Mouse (Mus musculus) brown adipose tissue, adult 24 weeks (tissue): ENCODE results near the gene Rnf145. TPM values are rescaled to one million over a fixed set of nuclear protein-coding genes. Genes with fewer than 3 reads are reported as not detected.

Experiments used
- H3K27ac ChIP-seq: fragments of 200-500 bp; replicated peaks from 2 replicates; pipeline ENCODE4 v1.5.1; 2012; ENCODE audit warnings: low read depth, mild to moderate bottlenecking, low read length
- H3K4me1 ChIP-seq: fragments of 200-500 bp; 2 replicates; pipeline ENCODE4 v1.6.1; 2012; ENCODE audit warnings: low read length, mixed read lengths; ENCODE audit not compliant: control insufficient read depth, insufficient read depth, insufficient read length
- H3K4me3 ChIP-seq: fragments of 200-500 bp; 2 replicates; pipeline ENCODE4 v1.5.1; 2012; ENCODE audit warnings: low read depth, mild to moderate bottlenecking, low read length, moderate library complexity; ENCODE audit not compliant: insufficient read depth
- polyA plus RNA-seq: library from polyadenylated mRNA; stranded (reverse); fragments of >200 nt; gene quantifications from 2 replicates; pipeline ENCODE4 v1.2.4, GENCODE M21; 2012; ENCODE audit not compliant: missing spikeins, insufficient read depth, insufficient read length

The Rnf145 gene
- polyA plus RNA-seq, 1 experiment, result 15.9 TPM

DNA sequence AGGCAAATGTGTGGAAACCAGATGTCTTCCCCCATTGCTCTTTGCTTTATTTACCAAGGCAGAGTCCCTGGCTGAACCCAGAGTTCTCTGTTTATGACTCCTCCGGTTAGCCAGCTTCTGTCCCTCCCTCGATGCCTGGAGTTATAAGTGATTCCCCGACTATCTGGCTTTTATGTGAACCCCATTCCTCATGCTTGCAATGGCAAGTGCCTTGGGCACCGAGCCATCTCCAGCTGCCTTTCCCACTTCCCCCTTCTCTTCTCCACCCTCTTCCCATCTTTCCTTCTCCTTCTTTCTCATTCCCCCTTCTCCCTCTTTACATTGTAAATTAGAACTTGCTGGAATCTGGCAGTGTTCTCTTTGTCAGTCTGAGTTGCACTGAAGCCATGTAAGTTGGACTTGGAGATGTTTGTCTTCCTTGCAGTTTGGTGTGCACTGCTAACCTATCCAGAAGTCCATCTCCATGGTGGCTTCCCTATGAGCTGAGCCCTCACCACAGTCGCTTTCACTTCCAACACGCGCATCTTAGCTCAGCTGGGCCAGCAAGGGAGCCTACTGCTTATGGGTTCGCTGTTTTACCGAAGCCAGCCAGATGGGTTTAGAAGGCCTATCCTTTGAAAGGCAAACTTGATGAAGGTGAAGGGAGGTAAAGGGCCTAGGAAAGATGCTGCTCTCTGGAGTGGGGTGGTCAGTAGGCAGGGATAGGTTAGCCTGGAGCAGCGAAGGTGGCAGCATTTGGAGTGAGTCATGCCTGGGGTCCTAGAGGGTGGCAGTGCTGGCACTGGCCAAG, 19.9 kb downstream of the Rnf145 start:
- peaks cover 10% of the 10 kb centered on the region for H3K4me1 ChIP-seq
- H3K27ac ChIP-seq, result peak overlapping the region; percentile 55
- no peak overlapping the region for H3K4me3 ChIP-seq

DNA sequence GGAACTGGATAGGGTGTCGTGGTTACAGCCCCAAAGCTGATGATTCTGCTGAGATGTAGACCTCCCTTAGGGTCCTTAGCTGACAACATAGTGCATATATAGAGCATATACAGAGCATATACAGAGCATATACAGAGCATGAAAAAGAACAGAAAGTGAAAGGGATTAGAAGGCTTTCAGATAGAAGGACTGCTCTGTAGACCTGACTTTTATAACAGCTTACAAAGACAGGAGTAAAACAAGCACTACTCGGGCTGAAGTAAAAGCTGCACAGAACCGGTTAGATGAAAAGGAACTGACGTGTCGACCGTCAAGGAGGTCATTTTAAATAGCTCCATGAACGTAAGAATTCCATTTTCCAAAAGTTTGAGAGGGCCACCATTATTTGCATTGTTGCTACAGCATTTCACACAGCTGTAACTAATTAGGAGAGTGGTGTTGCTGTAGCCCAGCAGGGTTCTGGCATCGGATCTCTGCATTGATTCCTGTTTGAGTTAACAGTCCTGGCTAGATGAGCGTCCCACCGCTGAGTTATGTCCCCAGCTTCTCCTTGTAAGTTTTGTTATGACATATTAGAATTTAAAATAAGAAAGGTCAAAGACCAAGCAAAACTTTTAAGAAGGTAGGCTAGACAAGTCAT, 20.6 kb downstream of the Rnf145 start:
- H3K4me3 ChIP-seq, result no peak overlapping the region
- peaks cover 12% of the 10 kb centered on the region for H3K4me1 ChIP-seq
- peak overlapping the region; percentile 55; the same call in 1 of the 2 replicates for H3K27ac ChIP-seq

DNA sequence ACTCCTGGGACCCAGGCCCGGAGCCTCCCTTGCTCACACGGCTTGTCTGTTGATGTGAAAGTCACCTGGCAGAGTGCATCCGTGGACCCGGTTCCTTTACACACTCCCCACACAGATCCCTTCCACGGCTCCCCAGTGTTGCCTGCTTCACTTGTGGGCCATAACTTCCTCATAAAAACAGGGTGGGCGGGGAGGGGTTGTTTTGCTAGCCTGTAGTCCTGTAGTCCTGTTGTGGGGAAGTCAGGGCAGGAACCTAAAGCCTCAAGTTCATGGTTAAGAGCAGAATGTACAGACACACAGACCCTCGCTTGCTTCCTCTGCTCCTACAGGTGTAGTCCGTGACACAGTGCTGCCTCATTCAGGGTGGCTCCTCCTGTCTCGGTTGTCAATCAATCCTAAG, 21.5 kb downstream of the Rnf145 start:
- Histone ChIP-seq H3K4me1 (peaks cover 16% of the 10 kb centered on the region), H3K27ac (0 out of 2 replicates have a peak overlapping the region, but pooled peaks have one; percentile 23), H3K4me3 (no peak overlapping the region)

DNA sequence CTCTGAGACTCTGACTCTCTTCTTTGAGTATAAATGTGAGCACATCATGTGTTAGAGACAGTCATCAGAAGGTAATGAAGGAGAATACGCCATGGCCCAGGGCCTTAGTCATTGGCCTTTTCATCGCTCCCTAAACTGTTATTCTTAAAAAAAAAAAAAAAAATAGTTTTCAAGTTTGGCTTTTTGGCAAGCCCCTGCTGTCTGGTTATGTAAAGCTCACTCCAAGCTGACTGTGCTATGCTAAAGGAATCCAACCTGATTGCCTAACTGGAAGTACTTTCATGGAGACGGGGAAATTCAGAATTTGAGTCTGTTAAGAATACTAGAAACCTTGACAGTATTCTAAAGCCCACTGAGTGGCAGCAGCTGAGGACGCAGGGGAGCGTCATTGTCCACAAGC, 22.5 kb downstream of the Rnf145 start:
- peaks cover 16% of the 10 kb centered on the region for H3K4me1 ChIP-seq
- H3K27ac ChIP-seq, result 0 out of 2 replicates have a peak overlapping the region, but pooled peaks have one; percentile 14
- H3K4me3 ChIP-seq, result no peak overlapping the region

DNA sequence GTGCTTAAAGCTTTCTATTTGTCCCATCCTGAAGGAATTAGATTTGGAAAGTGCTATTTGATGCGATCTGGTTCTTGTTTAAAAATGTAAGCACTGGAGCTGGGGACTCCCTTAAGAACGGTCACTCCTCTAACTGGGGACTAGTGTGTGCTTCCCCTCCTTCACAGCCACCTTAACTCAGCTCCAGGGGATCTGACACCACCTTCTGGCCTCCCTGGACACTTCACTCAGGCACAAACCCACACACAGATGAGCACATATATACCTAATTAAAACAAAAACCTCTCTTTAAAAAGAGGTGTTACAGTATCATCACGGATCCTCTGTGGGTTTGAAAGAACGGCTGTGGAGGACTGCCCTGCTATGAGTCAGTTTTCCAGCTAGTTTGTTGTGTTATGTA, 23.0 kb downstream of the Rnf145 start:
- no peak overlapping the region for H3K4me3 ChIP-seq
- peaks cover 18% of the 10 kb centered on the region for H3K4me1 ChIP-seq
- no peak overlapping the region for H3K27ac ChIP-seq

DNA sequence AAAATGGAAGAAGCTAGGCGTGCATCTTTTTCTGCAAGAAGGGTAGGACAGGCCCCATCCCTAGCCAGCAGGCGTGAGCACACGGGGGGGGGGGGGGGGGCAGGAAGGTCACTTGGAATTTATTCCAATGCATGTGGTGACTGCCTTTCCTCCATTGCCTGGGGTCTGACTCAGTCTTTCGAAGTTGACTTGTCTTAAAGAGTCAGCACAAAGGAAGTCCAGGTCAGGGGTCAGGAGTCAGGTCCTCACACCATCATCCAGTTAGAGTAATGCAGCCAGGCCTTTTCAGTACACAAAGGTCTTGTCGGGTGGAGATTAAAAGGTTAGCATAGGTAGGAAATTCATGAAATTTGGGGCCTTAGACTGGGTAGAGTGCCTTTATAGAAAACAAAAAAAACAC, 24.8 kb downstream of the Rnf145 start:
- Histone ChIP-seq H3K4me1 (peaks cover 11% of the 10 kb centered on the region), H3K27ac (no peak overlapping the region), H3K4me3 (no peak overlapping the region)

DNA sequence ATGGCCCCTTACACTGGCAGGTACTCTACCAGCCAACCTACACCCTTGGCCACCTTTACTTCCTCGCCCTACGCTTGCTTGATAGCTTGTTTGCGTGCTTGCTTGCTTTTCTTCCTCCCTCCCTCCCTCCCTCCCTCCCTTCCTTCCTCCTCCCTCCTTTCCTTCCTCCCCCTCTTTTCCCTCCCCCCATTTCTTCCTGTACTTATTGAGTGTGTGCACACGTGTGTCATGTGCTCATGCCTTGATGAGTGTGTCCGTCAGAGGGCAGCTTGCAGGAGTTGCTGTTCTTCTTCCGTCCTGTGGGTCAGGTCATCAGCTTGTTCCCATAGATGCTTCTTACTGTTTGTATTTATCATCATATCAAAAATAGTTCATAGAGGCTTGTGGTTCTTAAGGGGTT, 25.2 kb downstream of the Rnf145 start:
- Histone ChIP-seq H3K27ac (no peak overlapping the region), H3K4me3 (no peak overlapping the region), H3K4me1 (peaks cover 11% of the 10 kb centered on the region)

DNA sequence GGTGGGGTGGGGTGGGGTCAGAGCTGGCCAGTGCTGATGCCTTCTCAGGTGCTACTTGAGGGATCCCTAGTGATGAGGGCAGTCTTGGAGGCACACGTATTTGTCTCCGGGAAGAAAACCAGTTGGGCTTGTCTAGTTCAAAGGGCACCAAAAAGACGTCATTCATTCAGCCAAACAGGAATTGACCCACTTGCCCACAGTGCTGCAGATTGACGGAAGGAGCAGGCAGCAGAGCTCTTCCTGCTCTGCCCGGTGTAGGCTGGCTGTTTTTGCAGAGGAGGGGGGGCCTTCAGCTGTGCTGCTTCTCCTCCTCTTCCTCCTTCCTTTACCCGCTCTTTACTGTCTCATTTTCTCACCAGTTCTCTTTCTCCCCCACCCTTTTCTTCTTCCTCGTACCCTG, 26.4 kb downstream of the Rnf145 start:
- Histone ChIP-seq H3K27ac (peak overlapping the region; percentile 74), H3K4me3 (no peak overlapping the region), H3K4me1 (peaks cover 11% of the 10 kb centered on the region)

DNA sequence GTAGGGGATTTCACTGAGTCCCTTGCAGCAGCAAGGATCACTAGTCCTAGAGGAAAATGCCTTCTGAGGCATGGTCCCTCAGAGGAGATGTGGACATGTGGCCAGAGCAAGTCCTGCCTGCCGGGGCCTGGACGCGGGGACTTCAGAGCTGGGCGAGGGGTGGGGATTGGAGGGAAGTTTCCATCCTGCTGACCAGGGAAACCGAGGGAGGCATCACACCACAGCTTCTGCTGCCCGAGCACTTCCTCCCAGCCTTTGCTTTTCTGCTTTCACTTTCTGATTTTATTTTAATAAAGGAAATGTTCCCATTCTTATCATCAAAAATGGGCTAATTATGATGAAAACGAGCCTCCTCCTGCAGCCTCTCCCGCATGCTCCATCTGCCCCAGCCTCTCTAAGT, 27.5 kb downstream of the Rnf145 start:
- Histone ChIP-seq H3K4me1 (peaks cover 9% of the 10 kb centered on the region), H3K27ac (peak overlapping the region; percentile 77), H3K4me3 (peak overlapping the region; percentile 42)

DNA sequence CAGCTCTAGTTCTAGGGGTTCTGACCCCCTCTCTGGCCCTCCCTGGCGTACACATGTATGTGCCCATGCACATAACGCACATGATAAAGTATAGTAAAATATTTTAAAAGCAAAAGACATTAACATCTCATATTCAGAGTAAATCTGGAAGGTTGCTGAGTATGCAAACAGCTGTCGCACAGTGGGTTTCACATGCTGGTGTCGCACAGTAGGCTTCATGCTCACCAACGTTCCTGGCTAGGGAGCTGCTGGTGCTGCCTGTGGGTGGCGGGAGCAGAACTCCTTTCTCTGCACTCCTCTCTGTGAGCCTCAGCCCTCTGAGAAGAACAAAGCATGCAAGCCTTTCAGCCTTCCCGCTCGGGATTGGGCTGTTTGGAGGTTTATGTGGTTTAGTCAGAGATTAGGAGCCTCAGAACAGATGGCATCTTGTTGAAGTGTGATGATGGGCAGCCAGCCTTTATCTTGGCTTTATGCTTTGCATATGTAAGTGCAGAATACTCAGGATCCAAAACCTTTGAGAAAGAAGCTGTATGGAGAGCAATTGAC, 29.0 kb downstream of the Rnf145 start:
- Histone ChIP-seq H3K27ac (no peak overlapping the region), H3K4me3 (no peak overlapping the region), H3K4me1 (peaks cover 9% of the 10 kb centered on the region)

DNA sequence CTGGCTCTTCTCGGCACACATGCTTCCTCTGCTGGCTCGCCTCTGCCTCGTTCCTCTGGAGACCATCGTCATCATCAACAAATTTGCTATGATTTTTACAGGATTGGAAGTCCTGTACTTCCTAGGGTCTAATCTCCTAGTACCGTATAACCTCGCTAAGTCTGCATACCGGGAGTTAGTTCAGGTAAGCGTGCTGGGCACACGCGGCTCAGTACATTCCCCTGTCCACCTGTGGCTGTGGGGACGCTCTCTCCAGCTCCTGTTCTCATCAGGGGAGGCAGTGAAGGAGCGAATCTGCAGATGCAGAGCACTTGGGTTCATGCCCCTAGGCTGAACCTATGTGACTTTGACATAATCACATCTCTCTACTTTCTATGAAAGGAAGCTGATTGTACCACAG, 30.1 kb downstream of the Rnf145 start:
- Histone ChIP-seq H3K4me3 (no peak overlapping the region), H3K4me1 (peaks cover 7% of the 10 kb centered on the region), H3K27ac (no peak overlapping the region)

DNA sequence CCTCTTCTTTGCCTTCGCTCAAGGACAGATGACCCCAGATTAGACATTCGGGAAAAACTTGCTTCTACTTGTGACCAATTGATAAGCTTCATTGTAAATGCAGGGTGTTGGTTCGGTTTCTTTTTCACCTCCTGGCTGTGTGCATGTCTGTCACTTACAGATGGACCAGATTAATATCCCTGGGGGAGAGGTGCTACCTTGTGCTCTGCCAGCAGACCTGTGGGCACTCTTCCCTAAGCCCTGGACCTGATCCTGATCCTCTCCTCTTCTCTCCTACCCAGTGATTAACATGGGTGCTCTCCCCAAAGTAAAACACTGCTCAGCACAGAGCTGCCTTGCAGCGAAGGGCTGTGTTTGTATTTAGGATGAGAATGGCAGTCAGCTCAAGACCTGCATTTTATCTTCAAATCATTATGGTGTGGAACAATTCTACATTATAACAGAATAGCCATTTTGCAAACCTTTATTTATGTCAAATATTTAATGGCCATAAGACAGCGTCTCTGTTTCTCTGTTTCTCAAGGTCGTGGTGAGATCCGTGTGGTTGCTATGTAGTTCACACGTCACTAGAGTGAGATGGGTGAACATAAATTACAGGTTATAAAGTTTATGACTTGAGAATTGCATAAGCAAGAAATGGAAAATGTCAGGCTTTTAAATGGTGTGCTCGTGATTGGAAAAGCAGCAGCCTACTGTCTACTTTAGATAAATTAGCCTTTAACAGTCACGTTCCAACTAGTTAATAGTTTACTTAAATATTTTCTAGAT, 30.9 kb downstream of the Rnf145 start:
- Histone ChIP-seq H3K4me3 (no peak overlapping the region), H3K27ac (no peak overlapping the region), H3K4me1 (peaks cover 4% of the 10 kb centered on the region)

DNA sequence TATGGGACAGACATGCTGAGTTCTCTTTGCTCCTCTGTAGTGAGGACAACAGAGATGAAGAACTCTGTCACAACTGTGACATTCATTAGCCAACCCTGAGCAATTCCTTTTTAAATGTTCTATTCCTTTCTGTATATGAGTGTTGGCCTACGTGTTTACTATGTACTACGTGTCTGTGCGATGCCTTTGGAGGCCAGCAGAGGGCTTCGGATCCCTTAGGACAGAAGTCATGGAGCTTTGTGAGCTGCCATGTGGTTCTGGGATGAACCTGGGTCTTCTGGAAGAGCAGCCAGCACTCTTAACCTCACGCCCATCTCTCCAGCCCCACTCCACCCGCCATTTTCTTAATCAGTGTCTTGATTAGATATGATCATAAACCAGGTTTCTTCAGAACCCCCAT, 32.2 kb downstream of the Rnf145 start:
- Histone ChIP-seq H3K27ac (no peak overlapping the region), H3K4me3 (no peak overlapping the region), H3K4me1 (peaks cover 2% of the 10 kb centered on the region; the same call in 1 of the 2 replicates)

DNA sequence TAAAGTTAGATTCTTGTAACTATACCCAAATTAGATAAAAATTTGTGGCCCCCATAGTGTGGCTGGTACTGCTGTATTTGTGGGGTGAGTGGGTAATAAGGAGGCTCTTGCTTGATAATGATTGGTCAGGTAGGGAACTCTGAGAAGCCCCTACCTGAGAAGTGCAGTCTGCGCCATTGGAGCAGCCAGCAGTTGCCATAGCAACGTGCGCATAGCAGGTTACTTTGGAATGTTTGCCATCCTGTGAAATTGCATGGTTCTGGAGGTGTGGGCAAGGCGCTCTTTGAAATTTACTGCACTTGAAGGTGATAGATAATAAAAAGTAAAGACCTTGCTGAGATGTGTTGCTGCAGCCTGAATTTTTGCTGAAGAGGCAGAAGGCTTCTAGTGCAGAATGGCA, 35.6 kb downstream of the Rnf145 start:
- Histone ChIP-seq H3K4me3 (no peak overlapping the region), H3K4me1 (no peaks in the 10 kb centered on the region), H3K27ac (no peak overlapping the region)

DNA sequence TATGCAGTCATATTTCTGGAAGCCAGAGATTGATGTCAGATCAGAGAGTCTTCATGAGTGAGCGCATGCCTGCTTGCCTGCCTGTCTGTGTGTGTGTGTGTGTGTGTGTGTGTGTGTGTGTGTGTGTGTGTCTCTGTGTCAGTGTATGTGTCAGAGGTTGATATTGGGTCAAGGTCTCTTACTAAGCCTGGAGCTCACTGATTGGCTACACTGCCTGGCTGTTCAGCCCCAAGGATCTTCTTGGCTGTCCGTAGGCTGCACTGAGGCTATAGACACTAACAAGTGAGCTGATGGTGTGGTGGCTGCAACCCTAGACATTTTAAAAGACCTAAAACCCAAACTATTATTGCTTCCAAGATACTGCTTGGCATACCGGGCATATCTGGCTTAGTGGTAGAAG, 39.8 kb downstream of the Rnf145 start:
- Histone ChIP-seq H3K4me1 (no peaks in the 10 kb centered on the region), H3K4me3 (no peak overlapping the region), H3K27ac (no peak overlapping the region)
